Comparison of ENCODE assay signal across 8 mouse cellular contexts in the genomic region with DNA sequence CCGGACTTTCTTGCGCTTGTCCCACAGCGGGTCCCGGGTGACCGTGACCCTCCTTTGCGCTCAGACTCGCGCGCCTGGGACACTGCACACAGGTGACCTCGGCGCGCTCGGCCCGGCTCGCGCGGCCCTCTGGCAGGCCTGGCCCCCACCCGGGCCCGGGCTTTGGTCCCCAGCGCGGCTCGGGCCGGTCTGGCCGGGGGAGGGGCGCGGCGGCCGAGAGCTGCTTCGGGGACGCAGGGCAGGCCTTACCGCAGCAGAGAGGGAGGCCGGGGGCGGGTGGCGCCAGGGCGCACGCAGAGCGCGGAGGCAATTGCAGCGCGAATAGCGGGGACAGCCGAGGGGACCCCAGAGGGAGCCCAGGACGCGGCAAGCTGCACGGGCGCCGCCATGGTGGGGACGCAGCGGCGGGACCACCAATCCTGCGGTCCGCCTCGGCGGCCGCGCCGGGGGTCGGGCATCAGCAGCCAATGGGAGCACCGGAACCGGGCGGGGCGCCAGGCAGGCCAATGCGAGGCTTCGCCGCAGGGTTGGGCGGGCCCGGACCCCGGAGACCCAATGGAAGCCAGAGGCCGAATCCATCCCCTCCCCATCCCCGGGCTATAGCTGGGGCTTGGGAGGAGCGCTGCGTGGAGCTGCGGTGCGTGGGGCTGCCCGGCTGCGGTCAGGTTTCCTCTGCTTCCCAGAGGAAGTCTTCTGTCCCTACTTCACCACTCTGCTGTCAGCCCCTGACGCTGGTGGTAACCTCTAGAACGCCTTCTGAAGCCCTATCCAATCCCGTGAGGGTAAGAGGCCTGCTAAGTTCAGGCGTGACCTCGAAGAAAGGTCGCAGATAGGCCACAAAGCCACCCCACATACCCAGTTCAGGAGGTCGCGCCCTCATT. TPM values are rescaled to one million over a fixed set of nuclear protein-coding genes. Genes with fewer than 3 reads are reported as not detected.
DNase-seq lines count a peak whose midpoint lies in the region; ATAC-seq lines count a peak whose summit lies in the region.

Gene St3gal3, minus strand, starts transcription at position 430 of the 881 bp plus-strand sequence.

- peak within 1 kb of the TSS; percentile 70 for H3K4me3 ChIP-seq in hindbrain, embryonic 11.5 days (ENCODE audit: low read depth, low read length)

- ATAC-seq in hindbrain, embryonic 11.5 days (ENCODE audit: low FRiP score) = peak; percentile 99

- H3K9me3 ChIP-seq in hindbrain, embryonic 11.5 days (ENCODE audit: control insufficient read depth, low read length) = no peaks in the 10 kb centered on the region

- H3K36me3 ChIP-seq in hindbrain, embryonic 11.5 days (ENCODE audit: control insufficient read depth, insufficient read depth, low read length) = peaks cover 11% of the 10 kb centered on the region

- no peaks in the 10 kb centered on the region for H3K27me3 ChIP-seq in hindbrain, embryonic 11.5 days (ENCODE audit: control insufficient read depth, insufficient read depth, low read length)

- peak within 1 kb of the TSS; percentile 58 for H3K4me2 ChIP-seq in hindbrain, embryonic 11.5 days (replicated peaks; ENCODE audit: low read depth, low read length)

- WGBS in hindbrain, embryonic 11.5 days = under 1% methylated on average over 72 of the region's 84 CpGs

- H3K4me1 ChIP-seq in hindbrain, embryonic 11.5 days (replicated peaks; ENCODE audit: control insufficient read depth, insufficient read depth, low read length) = no peaks in the 10 kb centered on the region; the same call in 1 of the 2 replicates

- peak within 1 kb of the TSS; percentile 79 for H3K27ac ChIP-seq in hindbrain, embryonic 11.5 days (ENCODE audit: low read depth, low read length)

- peak within 1 kb of the TSS; percentile 64 for H3K9ac ChIP-seq in hindbrain, embryonic 11.5 days (ENCODE audit: low read depth, low read length)

- DNase-seq in MN1 (ENCODE audit: low spot score) = peak; percentile 88
- peak; percentile 97 for DNase-seq in cerebellum, adult 9-10 months
- DNase-seq in frontal cortex, adult 2 months (ENCODE audit: extremely low spot score in 1 of 2, low spot score in 1 of 2) = peak; percentile 93 to 98
- peak; percentile 96 for DNase-seq in hindbrain, embryonic 11.5 days (ENCODE audit: low spot score)
- DNase-seq in layer of hippocampus, postnatal 10 days (ENCODE audit: low spot score in 2 of 2) = peak; percentile 99 to 100
- DNase-seq in lung, postnatal 10 days = peak; percentile 98
- peak; percentile 98 for DNase-seq in ovary, postnatal 36 days (ENCODE audit: low spot score)
- peak; percentile 95 for DNase-seq in thymus, postnatal 25 days

RNA-seq across cellular contexts. Expression of gene St3gal3, which starts in this region (rescaled TPM):
- 50.9 and 53.0 TPM in 2 replicates for polyA plus RNA-seq in frontal cortex, adult 2 months (2012; rRNA removed)
- 5.5 and 6.0 TPM in 2 replicates for polyA plus RNA-seq in hindbrain, embryonic 11.5 days (2014; fragmentation: Nextera tagmentation; extraction: Ambion mirVana)
- 10 to 100 TPM; 37.6 to 38.3 TPM for total RNA-seq in layer of hippocampus, postnatal 10 days (2021)

Comparison
In these comparisons a context has a peak if more than half of its experiments do, and no peak if none do; other contexts are left out.
1. Peak in every context shown above with its lines: DNase-seq, ATAC-seq, H3K4me3 ChIP-seq and H3K27ac ChIP-seq.